Mouse (Mus musculus): ENCODE data around the gene Tmem178.
A peak's percentile ranks its signal among the peaks of the same experiment; 100 is the strongest.

The Tmem178 gene

GRCm38 (mm10) chr17:80991535-80992127, 47.2 kb downstream of the Tmem178 start:
- no peak for DNase-seq (ENCODE audit: extremely low read depth, low read depth)

- DNase-seq (ENCODE audit: extremely low read depth, low read depth): peak; percentile 25
These were observed 52.8 kb downstream of the Tmem178 start for GRCm38 (mm10) chr17:80997226-80997625.

DNA sequence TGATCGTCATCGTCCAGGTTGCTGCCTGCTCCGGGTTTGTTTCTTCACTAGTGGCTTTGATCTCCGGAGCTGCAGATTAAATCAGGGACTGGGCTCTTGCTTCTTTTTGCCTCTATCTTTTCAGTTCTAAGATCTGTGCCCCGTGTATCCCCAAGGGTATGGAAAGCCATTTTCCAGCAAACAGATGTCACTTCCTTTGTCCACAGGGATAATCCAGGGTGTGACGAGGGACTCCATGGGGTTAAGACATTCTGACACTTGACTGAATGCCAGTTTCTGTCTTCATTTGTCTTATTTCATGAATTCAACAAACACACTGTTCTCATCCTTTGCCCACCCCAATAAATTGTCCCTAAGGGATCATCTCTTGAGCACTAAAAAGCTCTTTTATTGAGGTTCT, 54.5 kb downstream of the Tmem178 start:
- no peak for DNase-seq (ENCODE audit: extremely low read depth, low read depth)

DNA sequence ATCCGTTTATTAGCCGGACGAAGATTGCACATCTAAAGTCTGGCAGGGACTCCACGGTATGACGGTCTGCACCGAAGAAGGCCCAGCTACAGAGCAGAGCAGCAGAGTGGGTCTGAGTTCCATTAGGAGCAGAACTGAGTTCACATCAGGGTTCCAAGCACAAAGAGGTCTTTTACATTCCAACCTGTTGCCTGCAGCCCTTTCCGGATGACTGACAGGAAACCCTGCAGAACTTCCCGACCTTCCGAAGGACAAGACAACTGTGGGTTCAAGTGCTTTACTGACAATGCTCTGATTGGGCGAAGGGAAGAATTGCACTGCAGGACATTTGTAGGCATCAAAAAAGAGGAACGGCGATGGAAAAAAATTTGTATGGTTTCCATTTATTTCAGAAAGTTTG, 56.6 kb downstream of the Tmem178 start:
- no peak for DNase-seq (ENCODE audit: extremely low read depth, low read depth)

- DNase-seq (ENCODE audit: extremely low read depth, low read depth): no peak
These were observed 57.2 kb downstream of the Tmem178 start for GRCm38 (mm10) chr17:81001647-81002046.

DNA sequence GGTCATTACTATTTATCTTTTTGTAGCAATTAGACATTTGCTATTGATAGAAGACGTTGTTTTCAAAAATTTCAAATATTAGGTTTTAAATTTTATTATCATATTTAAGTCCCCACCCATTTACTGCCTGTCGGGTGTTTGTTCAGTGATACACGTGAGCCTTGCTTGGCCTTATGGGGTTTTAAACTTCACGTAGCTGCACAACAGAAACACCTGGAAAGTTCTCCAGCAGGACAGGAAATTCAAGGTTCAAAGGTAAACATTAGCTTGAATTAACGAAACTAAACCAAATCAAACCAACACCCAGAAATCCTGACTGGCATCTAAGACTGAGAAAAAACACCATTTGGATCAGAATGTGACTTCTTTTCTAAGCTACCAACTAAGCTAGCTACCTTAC, 57.7 kb downstream of the Tmem178 start:
- no peak for DNase-seq (ENCODE audit: extremely low read depth, low read depth)

GRCm38 (mm10) chr17:81004454-81004853, 60.0 kb downstream of the Tmem178 start:
- no peak for DNase-seq (ENCODE audit: extremely low read depth, low read depth)

DNA sequence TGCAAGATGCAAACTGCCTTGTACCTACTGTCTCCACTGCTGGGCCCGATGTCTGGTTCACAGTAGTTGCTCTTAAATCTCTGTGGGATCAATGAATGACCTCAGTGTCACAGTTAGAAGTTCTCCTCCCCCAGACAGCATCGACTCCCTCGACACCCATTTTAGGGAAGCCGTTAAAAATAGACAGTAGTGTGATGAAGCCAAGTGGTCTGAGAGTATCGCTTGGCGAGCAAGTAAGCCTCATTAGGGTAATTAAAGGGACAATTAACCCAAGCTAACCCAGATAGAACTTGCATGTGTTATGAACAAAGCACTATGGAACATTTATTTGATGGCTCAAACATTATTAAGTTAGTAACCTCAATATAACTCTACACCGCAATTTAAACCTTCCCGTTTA, 60.9 kb downstream of the Tmem178 start:
- DNase-seq (ENCODE audit: extremely low read depth, low read depth): no peak

DNA sequence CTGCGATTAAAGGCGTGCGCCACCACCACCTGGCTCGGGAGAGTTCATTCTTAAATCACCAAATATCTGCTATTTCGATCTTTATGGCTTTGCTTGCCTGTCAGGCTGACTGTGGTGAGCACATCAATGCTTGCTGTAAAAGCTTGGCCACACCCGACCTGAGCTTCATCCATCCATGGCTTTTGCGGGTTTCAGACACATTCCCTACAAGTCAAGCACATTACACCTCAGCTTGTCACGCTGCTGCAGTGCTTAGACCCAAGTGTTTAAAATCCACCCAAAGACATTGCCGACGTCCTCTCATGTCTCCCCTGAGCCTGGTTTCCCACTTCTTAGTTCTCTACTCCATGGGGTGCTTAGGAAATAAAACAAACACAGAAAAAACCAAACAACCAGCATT, 64.7 kb downstream of the Tmem178 start:
- no peak for DNase-seq (ENCODE audit: extremely low read depth, low read depth)

DNA sequence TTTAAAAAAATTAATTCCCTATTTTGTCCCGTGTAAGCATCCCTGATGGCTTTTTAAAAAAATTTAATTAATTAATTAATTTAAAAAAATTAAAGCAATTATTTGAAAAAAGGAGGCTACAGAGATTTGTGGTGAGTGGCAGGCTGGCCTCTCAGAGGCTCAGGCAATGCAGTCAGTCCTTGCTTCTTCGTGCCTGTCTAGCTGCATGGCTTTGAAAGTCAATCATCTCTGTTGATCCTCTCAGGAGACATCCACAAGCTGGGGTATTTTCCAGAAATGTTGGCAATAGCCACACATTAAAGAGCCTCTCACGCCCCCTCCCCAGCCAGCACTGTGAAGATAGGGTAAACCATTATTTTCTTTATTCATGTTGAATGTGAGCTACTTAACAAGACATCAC, 65.8 kb downstream of the Tmem178 start:
- no peak for DNase-seq (ENCODE audit: extremely low read depth, low read depth)

GRCm38 (mm10) chr17:81010844-81011685, 66.6 kb downstream of the Tmem178 start:
- no peak for DNase-seq (ENCODE audit: extremely low read depth, low read depth)

GRCm38 (mm10) chr17:81015814-81016447, 71.5 kb downstream of the Tmem178 start:
- DNase-seq (ENCODE audit: extremely low read depth, low read depth): peak; percentile 51

DNA sequence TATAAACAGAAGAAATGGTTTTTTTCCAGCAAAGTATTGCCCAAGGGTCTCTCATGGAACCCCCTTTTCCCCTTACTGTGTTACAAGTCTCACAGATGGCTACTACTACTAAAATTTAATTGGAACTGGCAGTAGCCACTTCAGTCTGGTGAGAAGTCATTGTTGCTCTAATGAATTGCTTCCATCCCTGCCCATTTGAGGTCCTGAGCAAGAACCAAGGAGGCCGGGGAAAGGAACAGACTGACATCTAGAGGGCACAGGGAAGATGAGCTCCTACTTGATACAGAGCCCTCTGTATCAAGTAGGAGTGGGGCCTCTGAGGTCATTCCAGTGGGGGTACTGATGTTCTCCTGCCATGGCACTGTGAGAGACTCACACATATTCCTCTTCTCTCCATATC, 72.7 kb downstream of the Tmem178 start:
- DNase-seq (ENCODE audit: extremely low read depth, low read depth): no peak

- no peak for DNase-seq (ENCODE audit: extremely low read depth, low read depth)
These were observed 82.9 kb downstream of the Tmem178 start for GRCm38 (mm10) chr17:81027331-81027730.

DNA sequence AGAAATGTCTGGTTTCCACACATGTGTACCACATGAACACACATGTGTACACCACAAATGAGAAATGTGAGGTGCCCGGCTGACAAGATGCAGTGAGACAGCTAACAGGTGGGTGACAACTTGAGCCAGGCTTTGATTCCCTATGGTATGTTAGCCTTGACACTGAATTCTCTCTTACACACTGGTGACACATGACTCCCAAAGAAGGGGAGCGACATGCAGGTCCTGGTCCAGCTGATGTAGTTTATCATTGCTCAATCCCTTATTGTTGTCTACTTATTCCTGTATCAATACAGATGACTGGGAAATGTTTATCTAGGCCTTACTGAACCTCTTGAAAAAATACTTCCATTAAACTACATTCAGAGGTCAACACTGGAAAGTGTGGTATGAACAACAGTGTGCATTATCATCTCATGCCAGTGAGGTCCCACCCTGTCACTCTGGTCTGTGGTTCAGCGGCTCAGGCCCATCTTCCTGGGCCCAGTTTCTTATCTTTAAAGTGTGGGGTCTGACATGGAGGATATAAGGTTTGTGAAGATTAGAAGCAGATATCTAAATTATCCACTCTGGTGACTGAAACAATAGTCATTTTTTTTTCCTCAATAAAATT, 87.5 kb downstream of the Tmem178 start:
- peak; percentile 64 for DNase-seq (ENCODE audit: extremely low read depth, low read depth)

DNA sequence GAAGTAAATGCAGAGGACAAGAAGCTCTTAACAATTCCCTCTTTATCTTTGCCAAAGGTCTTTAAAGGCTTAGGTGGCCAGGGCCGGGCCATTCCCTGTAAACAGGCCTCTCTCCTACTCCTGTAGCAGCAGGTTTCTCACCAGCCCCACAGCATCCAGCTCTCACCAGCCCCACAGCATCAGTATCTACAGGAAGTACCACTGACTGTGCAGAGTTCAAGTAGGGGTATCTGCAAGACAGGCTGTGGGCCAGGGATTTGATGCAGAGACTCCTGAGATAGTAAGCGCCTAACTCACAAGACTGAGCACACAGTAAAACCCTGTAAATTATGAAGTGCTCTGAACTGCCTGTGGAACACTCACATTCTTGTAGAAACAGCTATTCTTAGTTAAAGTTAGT, 88.5 kb downstream of the Tmem178 start:
- peak; percentile 50 for DNase-seq (ENCODE audit: extremely low read depth, low read depth)

DNA sequence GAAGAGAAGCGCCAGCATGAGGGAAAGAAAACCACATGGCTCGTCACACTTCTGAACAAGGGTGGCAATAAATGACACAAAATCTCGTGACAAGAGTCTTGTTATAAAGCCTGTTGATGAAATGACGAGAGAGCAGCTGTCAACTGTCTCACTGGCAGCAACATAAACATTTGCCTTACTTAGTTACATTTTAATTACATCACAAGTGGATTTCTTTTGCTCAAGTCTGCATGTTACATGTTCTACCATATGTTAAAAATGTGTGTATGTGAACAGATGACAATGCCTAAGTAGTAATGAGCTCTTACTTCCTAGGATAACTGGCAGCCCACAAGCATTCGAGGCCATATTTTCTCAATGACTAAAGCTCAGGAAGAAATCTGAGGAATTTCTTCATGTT, 90.9 kb downstream of the Tmem178 start:
- DNase-seq (ENCODE audit: extremely low read depth, low read depth): no peak

DNA sequence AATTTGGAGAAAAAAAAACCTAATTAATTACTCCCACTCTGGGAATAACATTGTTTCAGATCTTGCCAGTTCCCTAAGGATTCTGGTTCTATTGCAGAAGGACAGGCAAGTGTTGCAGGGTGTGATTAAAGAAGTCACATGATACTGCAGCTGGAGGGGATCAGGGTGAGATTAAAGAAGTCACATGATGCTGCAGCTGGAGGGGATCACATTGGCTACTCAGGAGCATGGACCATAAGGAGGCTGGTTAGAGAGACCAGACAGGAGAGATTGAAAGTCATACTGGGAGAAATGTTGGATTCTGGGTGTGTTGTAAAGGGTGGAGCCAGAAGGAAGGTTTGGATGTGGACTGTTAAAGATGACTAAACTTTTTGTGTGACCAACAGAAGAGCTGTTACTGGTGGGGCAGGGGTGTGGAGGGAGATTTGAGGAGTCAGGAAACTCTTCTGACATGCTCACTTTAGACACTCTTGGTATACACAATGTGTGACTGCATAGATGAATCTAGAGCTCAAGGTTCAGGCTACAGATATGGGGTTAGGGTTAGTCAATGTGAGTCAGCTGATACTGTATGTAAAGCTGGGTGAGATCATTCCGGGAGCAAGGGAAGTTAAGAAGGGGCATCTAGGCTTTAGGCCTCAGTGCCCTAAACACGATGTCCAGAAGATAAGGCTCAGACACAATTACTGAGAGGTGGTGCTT, 94.4 kb downstream of the Tmem178 start:
- no peak for DNase-seq (ENCODE audit: extremely low read depth, low read depth)

DNA sequence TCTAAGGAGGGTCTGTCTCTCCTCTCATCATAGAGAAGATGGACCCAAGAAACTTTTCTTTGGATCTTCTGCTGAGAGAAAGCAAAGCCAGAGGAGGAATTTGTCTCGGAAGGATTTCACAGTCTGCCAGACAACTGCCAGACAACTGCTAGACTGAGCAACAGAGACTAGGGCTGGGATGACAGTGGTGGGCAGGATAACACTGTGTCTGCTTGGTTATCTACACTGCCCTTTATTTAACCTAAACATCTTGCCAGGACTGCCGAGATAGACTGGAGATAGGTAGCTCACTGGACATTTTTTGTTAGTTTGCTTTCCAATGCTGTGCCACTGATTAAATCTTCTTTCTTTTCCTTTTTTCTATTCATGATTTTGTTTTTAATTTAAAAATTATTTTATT, 97.2 kb downstream of the Tmem178 start:
- DNase-seq (ENCODE audit: extremely low read depth, low read depth): no peak

- no peak for DNase-seq (ENCODE audit: extremely low read depth, low read depth)
These were observed 99.9 kb downstream of the Tmem178 start for GRCm38 (mm10) chr17:81044356-81044755.

DNA sequence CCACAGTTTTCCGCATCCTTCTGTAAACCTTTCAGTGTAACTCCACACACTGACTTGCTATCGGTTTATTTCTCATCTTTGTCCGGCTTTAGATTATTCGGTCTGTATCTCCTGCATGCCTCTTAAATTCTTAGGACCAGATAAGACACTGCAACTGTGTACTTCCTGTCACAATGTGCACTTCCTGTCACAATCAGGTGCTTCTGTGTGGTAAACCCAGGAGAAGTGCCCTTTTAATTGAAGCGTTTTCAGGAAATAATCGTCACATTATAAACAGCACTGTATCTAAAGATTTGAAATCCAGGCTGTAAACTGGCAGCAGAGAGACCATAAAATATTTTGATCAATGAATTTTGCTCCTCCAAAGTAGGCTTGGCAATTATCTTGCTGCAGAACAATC, 100.7 kb downstream of the Tmem178 start:
- DNase-seq (ENCODE audit: extremely low read depth, low read depth): no peak
